Mouse (Mus musculus): ENCODE data around the gene Gm5622. TPM values are rescaled to one million over a fixed set of nuclear protein-coding genes. Genes with fewer than 3 reads are reported as not detected.

Gm5622 gene
- total RNA-seq (2023): not detected

DNA sequence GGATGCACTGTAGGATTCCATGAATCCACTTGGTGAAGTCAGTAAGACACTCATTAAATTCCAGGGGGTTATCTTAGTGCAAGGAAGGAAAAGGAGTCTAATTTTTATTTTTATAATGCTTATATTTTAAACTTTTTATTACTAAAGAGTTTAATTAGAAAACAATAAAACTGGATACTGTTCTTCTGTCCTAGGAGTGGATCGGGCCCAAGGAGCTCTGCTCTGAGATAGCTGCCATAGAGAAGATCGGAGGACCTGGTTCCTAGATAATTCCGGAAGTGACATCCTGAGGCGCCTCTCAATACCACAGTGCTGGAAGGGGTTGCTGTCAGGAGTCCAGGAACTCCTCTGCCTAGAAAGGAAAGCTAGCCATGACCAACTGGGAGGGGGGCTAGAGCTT is at the start of gene Gm5622:
Gm5622 (plus strand) TSS at position 301 of the 400 bp plus-strand sequence.

DNA sequence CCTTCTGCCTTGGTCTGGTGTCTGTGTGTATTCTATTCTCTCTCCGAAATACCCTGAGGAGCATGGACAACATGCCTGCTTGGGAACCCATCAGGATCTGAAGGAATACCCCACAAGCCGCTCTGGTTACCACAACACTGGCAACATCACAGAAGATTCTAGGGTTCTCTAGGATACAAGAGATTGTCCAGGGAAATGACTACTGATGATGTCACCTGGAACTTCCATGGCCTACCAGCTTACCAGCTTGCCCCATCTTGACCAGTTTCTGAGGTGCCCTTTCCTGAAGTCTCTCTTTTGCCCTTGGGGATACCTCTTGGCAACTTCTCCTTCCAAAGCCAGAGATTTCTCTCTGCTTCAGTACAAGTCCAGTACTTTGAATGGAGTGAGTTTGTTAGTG is 21.4 kb downstream of the Gm5622 start, which contains the start of gene Gm17175:
Gm17175 (minus strand) TSS at position 101 of the 400 bp plus-strand sequence.

DNA sequence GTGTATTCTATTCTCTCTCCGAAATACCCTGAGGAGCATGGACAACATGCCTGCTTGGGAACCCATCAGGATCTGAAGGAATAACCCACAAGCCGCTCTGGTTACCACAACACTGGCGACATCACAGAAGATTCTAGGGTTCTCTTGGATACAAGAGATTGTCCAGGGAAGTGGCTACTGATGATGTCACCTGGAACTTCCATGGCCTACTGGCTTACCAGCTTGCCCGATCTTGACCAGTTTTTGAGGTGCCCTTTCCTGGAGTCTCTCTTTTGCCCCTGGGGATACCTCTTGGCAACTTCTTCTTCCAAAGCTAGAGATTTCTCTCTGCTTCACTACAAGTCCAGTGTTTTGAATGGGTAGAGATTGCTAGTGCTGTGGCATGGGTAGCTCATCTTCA is 39.4 kb downstream of the Gm5622 start, which contains the start of gene Gm17174:
Gm17174 (minus strand) TSS at position 101 of the 400 bp plus-strand sequence.

DNA sequence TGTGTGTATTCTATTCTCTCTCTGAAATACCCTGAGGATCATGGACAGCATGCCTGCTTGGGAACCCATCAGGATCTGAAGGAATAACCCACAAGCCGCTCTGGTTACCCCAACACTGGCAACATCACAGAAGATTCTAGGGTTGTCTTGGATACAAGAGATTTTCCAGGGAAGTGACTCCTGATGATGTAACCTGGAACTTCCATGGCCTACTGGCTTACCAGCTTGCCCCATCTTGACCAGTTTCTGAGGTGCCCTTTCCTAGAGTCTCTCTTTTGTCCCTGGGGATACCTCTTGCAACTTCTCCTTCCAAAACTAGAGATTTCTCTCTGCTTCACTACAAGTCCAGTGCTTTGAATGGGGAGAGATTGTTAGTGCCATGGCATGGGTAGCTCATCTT is 58.6 kb downstream of the Gm5622 start, which contains the start of gene Gm17078:
Gm17078 (minus strand) TSS at position 101 of the 400 bp plus-strand sequence.

GRCm38 (mm10) chr14:51635566-51635965 is 83.0 kb downstream of the Gm5622 start, which contains the start of gene Gm4181:
Gm4181 (minus strand) TSS chr14:51635666.

GRCm38 (mm10) chr14:51695368-51695767 is 142.8 kb downstream of the Gm5622 start, which contains the start of gene Gm17079:
Gm17079 (minus strand) TSS chr14:51695468.

Other genes with a start within 250 kb of the Gm5622 start
- not detected for gene Gm7247, start 191.0 kb upstream of the Gm5622 start, total RNA-seq (2023)
- not detected for gene Vmn2r88, start 142.0 kb upstream of the Gm5622 start, total RNA-seq (2023)
- not detected for gene Vmn2r89, start 100.9 kb upstream of the Gm5622 start, total RNA-seq (2023)
- not detected for gene Gm17175, start 21.3 kb downstream of the Gm5622 start, total RNA-seq (2023)
- gene Gm17174, start 39.3 kb downstream of the Gm5622 start, total RNA-seq (2023): not detected
- gene Gm17078, start 58.5 kb downstream of the Gm5622 start, total RNA-seq (2023): not detected
- gene Gm4181, start 82.9 kb downstream of the Gm5622 start, total RNA-seq (2023): not detected
- not detected for gene Gm17079, start 142.7 kb downstream of the Gm5622 start, total RNA-seq (2023)
- not detected for gene Gm5800, start 164.4 kb downstream of the Gm5622 start, total RNA-seq (2023)
- gene Ang4, start 220.8 kb downstream of the Gm5622 start, total RNA-seq (2023): not detected
- gene AY358078, start 247.3 kb downstream of the Gm5622 start, total RNA-seq (2023): not detected